Mouse (Mus musculus): ENCODE data around the gene Tesk2. TPM values are rescaled to one million over a fixed set of nuclear protein-coding genes. Genes with fewer than 3 reads are reported as not detected.

Tesk2 gene
- total and polyA plus RNA-seq, 2 experiments from 2014 or later = 2.2 to 2.8 TPM

DNA sequence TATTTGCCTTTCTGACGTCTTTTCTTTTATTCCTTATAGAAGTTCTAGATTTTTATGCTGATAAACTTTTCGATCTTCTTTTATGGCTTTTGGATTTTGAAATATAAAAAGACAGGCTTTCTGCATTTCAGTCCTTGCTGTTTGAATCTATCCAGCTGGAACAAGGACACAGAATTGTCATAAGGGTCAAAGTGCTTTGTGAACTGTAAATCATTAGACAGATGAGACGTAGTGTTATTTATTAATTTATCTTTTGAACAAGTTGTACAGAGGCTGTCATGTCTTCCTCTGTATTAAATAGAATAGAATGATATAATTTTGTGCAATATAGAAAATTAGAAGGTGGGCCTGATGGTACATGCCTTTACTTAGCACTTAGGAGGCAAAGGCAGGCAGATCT, 6.7 kb downstream of the Tesk2 start:
- H3K4me2 ChIP-seq (ENCODE audit: low read depth, low read length) = no peak overlapping the region
- no peak for TF ChIP-seq CTCF (IDR thresholded peaks at IDR 0.05; ENCODE audit: low read depth)
- H3K36me3 ChIP-seq (ENCODE audit: insufficient read depth, low read length) = no peaks in the 10 kb centered on the region
- ATAC-seq (no peak), DNase-seq (ENCODE audit: low spot score) (no peak)
- no peak overlapping the region for H3K9ac ChIP-seq (replicated peaks; ENCODE audit: low read length)
- no peak overlapping the region for H3K27ac ChIP-seq
- H3K9me3 ChIP-seq (ENCODE audit: low read length) = no peaks in the 10 kb centered on the region
- WGBS = 85% methylated on average over 3 of the region's 3 CpGs
- no peaks in the 10 kb centered on the region for H3K4me1 ChIP-seq (ENCODE audit: insufficient read depth, low read length)
- no peaks in the 10 kb centered on the region for H3K27me3 ChIP-seq (ENCODE audit: insufficient read depth, low read length)
- no peak overlapping the region for H3K4me3 ChIP-seq (ENCODE audit: low read length)

- Histone ChIP-seq H3K9me3 (ENCODE audit: low read length) (no peaks in the 10 kb centered on the region), H3K27me3 (ENCODE audit: insufficient read depth, low read length) (no peaks in the 10 kb centered on the region), H3K4me2 (ENCODE audit: low read depth, low read length) (no peak overlapping the region), H3K36me3 (ENCODE audit: insufficient read depth, low read length) (no peaks in the 10 kb centered on the region), H3K9ac (replicated peaks; ENCODE audit: low read length) (no peak overlapping the region), H3K27ac (no peak overlapping the region), H3K4me3 (ENCODE audit: low read length) (no peak overlapping the region), H3K4me1 (ENCODE audit: insufficient read depth, low read length) (no peaks in the 10 kb centered on the region)
- no peak for TF ChIP-seq CTCF (IDR thresholded peaks at IDR 0.05; ENCODE audit: low read depth)
- 93% methylated on average over 3 of the region's 3 CpGs for WGBS
- DNase-seq (ENCODE audit: low spot score) (no peak), ATAC-seq (no peak)
These were observed 8.8 kb downstream of the Tesk2 start for GRCm38 (mm10) chr4:116729532-116729931.

- WGBS = 89% methylated on average over 9 of the region's 9 CpGs
- no peak for ATAC-seq
- no peaks in the 10 kb centered on the region for H3K4me1 ChIP-seq (ENCODE audit: insufficient read depth, low read length)
These were observed 10.3 kb downstream of the Tesk2 start for GRCm38 (mm10) chr4:116731077-116731476.

DNA sequence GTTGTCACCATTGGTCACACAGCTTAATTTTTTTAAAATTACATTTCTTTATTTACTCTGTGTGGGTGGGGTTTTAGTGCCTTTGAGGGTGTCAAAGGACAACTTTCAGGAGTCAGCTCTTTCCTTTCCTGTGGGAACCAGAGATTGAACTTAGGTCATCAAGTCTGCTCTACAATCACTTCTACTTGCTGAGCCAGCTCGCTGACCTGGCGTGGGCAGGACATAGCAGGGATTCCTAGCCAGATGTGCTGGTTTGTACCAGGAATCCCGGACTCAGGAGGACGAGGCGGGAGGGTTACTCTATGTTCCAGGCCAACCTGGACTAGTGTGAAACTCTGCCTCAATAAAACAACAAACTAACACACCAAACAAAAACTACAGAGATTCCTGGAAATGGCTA, 11.6 kb downstream of the Tesk2 start:
- ATAC-seq = no peak
- Histone ChIP-seq H3K4me2 (ENCODE audit: low read depth, low read length) (no peak overlapping the region), H3K4me3 (ENCODE audit: low read length) (no peak overlapping the region), H3K9me3 (ENCODE audit: low read length) (no peaks in the 10 kb centered on the region), H3K9ac (replicated peaks; ENCODE audit: low read length) (no peak overlapping the region), H3K4me1 (ENCODE audit: insufficient read depth, low read length) (no peaks in the 10 kb centered on the region), H3K27ac (no peak overlapping the region), H3K36me3 (ENCODE audit: insufficient read depth, low read length) (no peaks in the 10 kb centered on the region), H3K27me3 (ENCODE audit: insufficient read depth, low read length) (no peaks in the 10 kb centered on the region)
- WGBS = 77% methylated on average over 5 of the region's 5 CpGs
- TF ChIP-seq CTCF (IDR thresholded peaks at IDR 0.05; ENCODE audit: low read depth) = no peak
- no peak for DNase-seq (ENCODE audit: low spot score)

More at GRCm38 (mm10) chr4:116731077-116731476, 10.3 kb downstream of the Tesk2 start:
- no peaks in the 10 kb centered on the region for H3K9me3 ChIP-seq (ENCODE audit: low read length)
- no peak overlapping the region for H3K9ac ChIP-seq (replicated peaks; ENCODE audit: low read length)
- H3K36me3 ChIP-seq (ENCODE audit: insufficient read depth, low read length) = no peaks in the 10 kb centered on the region
- no peak overlapping the region for H3K27ac ChIP-seq
- H3K4me3 ChIP-seq (ENCODE audit: low read length) = no peak overlapping the region
- no peak for DNase-seq (ENCODE audit: low spot score)
- H3K4me2 ChIP-seq (ENCODE audit: low read depth, low read length) = no peak overlapping the region
- no peak for TF ChIP-seq CTCF (IDR thresholded peaks at IDR 0.05; ENCODE audit: low read depth)
- no peaks in the 10 kb centered on the region for H3K27me3 ChIP-seq (ENCODE audit: insufficient read depth, low read length)

GRCm38 (mm10) chr4:116734996-116735395, 14.2 kb downstream of the Tesk2 start:
- 97% methylated on average over 2 of the region's 2 CpGs for WGBS
- no peak for DNase-seq (ENCODE audit: low spot score)

GRCm38 (mm10) chr4:116738972-116739751, 18.4 kb downstream of the Tesk2 start:
- Histone ChIP-seq H3K27me3 (ENCODE audit: insufficient read depth, low read length) (no peaks in the 10 kb centered on the region), H3K9me3 (ENCODE audit: low read length) (no peaks in the 10 kb centered on the region), H3K4me1 (ENCODE audit: insufficient read depth, low read length) (no peaks in the 10 kb centered on the region), H3K9ac (replicated peaks; ENCODE audit: low read length) (no peak overlapping the region), H3K4me3 (ENCODE audit: low read length) (no peak overlapping the region), H3K36me3 (ENCODE audit: insufficient read depth, low read length) (no peaks in the 10 kb centered on the region), H3K27ac (no peak overlapping the region), H3K4me2 (ENCODE audit: low read depth, low read length) (no peak overlapping the region)
- DNase-seq (ENCODE audit: low spot score) (no peak), ATAC-seq (no peak)
- WGBS = 82% methylated on average over 9 of the region's 9 CpGs
- no peak for TF ChIP-seq CTCF (IDR thresholded peaks at IDR 0.05; ENCODE audit: low read depth)

More at GRCm38 (mm10) chr4:116734996-116735395, 14.2 kb downstream of the Tesk2 start:
- Histone ChIP-seq H3K9me3 (ENCODE audit: low read length) (no peaks in the 10 kb centered on the region), H3K4me3 (ENCODE audit: low read length) (no peak overlapping the region), H3K36me3 (ENCODE audit: insufficient read depth, low read length) (no peaks in the 10 kb centered on the region), H3K4me1 (ENCODE audit: insufficient read depth, low read length) (no peaks in the 10 kb centered on the region), H3K27me3 (ENCODE audit: insufficient read depth, low read length) (no peaks in the 10 kb centered on the region), H3K9ac (replicated peaks; ENCODE audit: low read length) (no peak overlapping the region), H3K4me2 (ENCODE audit: low read depth, low read length) (no peak overlapping the region), H3K27ac (no peak overlapping the region)
- no peak for TF ChIP-seq CTCF (IDR thresholded peaks at IDR 0.05; ENCODE audit: low read depth)
- ATAC-seq = no peak

DNA sequence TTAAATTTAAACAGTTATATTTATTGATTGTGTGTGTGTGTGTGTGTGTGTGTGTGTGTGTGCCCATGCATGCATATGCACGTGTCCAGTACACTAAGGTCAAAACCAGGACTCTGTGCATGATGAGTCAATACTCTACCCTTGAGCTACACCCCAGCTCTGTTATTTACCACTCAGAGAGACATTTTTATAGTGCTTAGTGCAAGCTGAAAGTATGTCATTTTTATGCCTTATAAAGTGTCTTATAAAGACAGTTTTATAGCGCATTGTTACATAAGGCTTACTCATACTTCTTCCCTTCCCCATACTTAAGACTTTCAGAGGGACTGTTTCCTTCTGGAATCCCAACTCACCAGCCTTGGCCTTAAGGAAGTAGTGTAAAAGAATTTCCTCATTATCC, 29.0 kb downstream of the Tesk2 start:
- DNase-seq (ENCODE audit: low spot score) = no peak
- H3K4me1 ChIP-seq (ENCODE audit: insufficient read depth, low read length) = no peaks in the 10 kb centered on the region
- H3K9ac ChIP-seq (replicated peaks; ENCODE audit: low read length) = no peak overlapping the region
- H3K4me3 ChIP-seq (ENCODE audit: low read length) = no peak overlapping the region
- no peak overlapping the region for H3K27ac ChIP-seq
- no peaks in the 10 kb centered on the region for H3K9me3 ChIP-seq (ENCODE audit: low read length)
- no peak overlapping the region for H3K4me2 ChIP-seq (ENCODE audit: low read depth, low read length)
- WGBS = 93% methylated on average over 2 of the region's 2 CpGs
- TF ChIP-seq CTCF (IDR thresholded peaks at IDR 0.05; ENCODE audit: low read depth) = no peak
- H3K27me3 ChIP-seq (ENCODE audit: insufficient read depth, low read length) = no peaks in the 10 kb centered on the region
- H3K36me3 ChIP-seq (ENCODE audit: insufficient read depth, low read length) = no peaks in the 10 kb centered on the region
- ATAC-seq = no peak
